Mouse (Mus musculus): ENCODE measurements around the gene Edil3.

DNA sequence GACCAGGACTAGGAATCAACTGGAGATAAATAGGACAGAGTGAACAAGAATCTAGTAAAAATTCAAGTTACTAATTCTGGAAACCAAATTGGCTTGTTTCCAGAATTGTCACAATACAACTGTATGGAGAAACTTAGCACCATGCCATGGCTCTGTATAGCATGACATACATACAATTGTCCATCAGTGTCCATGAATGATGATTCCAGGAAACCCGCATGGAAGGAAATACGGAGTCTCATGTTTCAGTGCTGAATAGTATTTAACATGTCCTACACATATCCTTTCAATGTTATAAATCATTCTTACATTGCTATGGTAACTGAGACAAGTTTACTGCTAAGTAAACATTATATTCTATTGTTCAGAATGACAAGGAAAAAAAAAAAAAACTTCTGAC is 58.7 kb downstream of the Edil3 start:
- TF ChIP-seq CTCF (IDR thresholded peaks at IDR 0.05) (no peak), POLR2A (IDR thresholded peaks at IDR 0.05; ENCODE audit: insufficient read depth, low read depth, low read length) (no peak), EP300 (IDR thresholded peaks at IDR 0.05; ENCODE audit: insufficient read depth, low read depth, low read length) (no peak)

Data from heart, adult 2 months (tissue).